Mouse (Mus musculus) testis, adult 2 months (tissue): ENCODE measurements around the gene Dnmbp. TPM values are rescaled to one million over a fixed set of nuclear protein-coding genes. Genes with fewer than 3 reads are reported as not detected.

ENCODE experiments used
- H3K27ac ChIP-seq: fragments of 200-500 bp; 2 replicates; pipeline ENCODE4 v1.5.1; 2012; ENCODE audit warnings: low read depth, low read length; ENCODE audit not compliant: control insufficient read depth, insufficient read depth
- H3K27me3 ChIP-seq: fragments of 200-500 bp; 2 replicates; pipeline ENCODE4 v1.6.1; 2012; ENCODE audit warnings: mild to moderate bottlenecking, low read length, moderate library complexity; ENCODE audit not compliant: control insufficient read depth, insufficient read depth
- H3K36me3 ChIP-seq: fragments of 200-500 bp; 2 replicates; pipeline ENCODE4 v1.6.1; 2012; ENCODE audit warnings: mild to moderate bottlenecking, low read length; ENCODE audit not compliant: control insufficient read depth, insufficient read depth
- H3K4me1 ChIP-seq: fragments of 200-500 bp; 2 replicates; pipeline ENCODE4 v1.6.1; 2012; ENCODE audit warnings: low read length; ENCODE audit not compliant: control insufficient read depth, insufficient read depth
- H3K4me3 ChIP-seq: fragments of 200-500 bp; 2 replicates; pipeline ENCODE4 v1.5.1; 2012; ENCODE audit warnings: low read depth, mild to moderate bottlenecking, low read length, moderate library complexity, mixed read lengths; ENCODE audit not compliant: control insufficient read depth
- CTCF ChIP-seq: fragments of 200-500 bp; IDR thresholded peaks from 2 replicates; pipeline ENCODE4 v1.5.1; 2012; ENCODE audit warnings: low read depth, mild to moderate bottlenecking, inconsistent platforms, low read length, moderate library complexity; ENCODE audit not compliant: control insufficient read depth, insufficient read depth, insufficient replicate concordance
- POLR2A ChIP-seq: fragments of 200-500 bp; IDR thresholded peaks from 2 replicates; pipeline ENCODE4 v1.6.1; 2012; ENCODE audit warnings: low read depth, mild to moderate bottlenecking, inconsistent platforms, low read length, moderate library complexity; ENCODE audit not compliant: control insufficient read depth
- polyA plus RNA-seq: library from polyadenylated mRNA; depleted of rRNA; stranded (reverse); fragments of >200 nt; gene quantifications from 2 replicates; pipeline ENCODE4 v1.2.3, GENCODE M21; 2012

Gene Dnmbp
- polyA plus RNA-seq, 1 experiment, result 10.7 TPM

GRCm38 (mm10) chr19:43917763-43918162 lies 22.2 kb downstream of the Dnmbp start:
- Histone ChIP-seq H3K4me3 (no peak overlapping the region), H3K27ac (no peak overlapping the region), H3K4me1 (peaks cover 16% of the 10 kb centered on the region), H3K27me3 (no peaks in the 10 kb centered on the region), H3K36me3 (no peaks in the 10 kb centered on the region)
- TF ChIP-seq CTCF (no peak), POLR2A (no peak)

- no peak for TF ChIP-seq POLR2A
- TF ChIP-seq CTCF, result no peak
- H3K27me3 ChIP-seq, result no peaks in the 10 kb centered on the region
- no peak overlapping the region for H3K4me3 ChIP-seq
- H3K27ac ChIP-seq, result no peak overlapping the region
- H3K36me3 ChIP-seq, result no peaks in the 10 kb centered on the region
- H3K4me1 ChIP-seq, result peaks cover 14% of the 10 kb centered on the region
Observed at GRCm38 (mm10) chr19:43917406-43917691, 22.6 kb downstream of the Dnmbp start.

- H3K27me3 ChIP-seq, result no peaks in the 10 kb centered on the region
- no peak overlapping the region for H3K4me3 ChIP-seq
- H3K4me1 ChIP-seq, result peaks cover 14% of the 10 kb centered on the region
- no peak for TF ChIP-seq CTCF
- no peak for TF ChIP-seq POLR2A
- H3K36me3 ChIP-seq, result no peaks in the 10 kb centered on the region
- no peak overlapping the region for H3K27ac ChIP-seq
Observed at GRCm38 (mm10) chr19:43916586-43917405, 23.2 kb downstream of the Dnmbp start.

GRCm38 (mm10) chr19:43915431-43915830 lies 24.6 kb downstream of the Dnmbp start:
- Histone ChIP-seq H3K27ac (no peak overlapping the region), H3K4me1 (peaks cover 8% of the 10 kb centered on the region), H3K36me3 (no peaks in the 10 kb centered on the region), H3K27me3 (no peaks in the 10 kb centered on the region), H3K4me3 (no peak overlapping the region)
- TF ChIP-seq CTCF, result no peak
- no peak for TF ChIP-seq POLR2A

GRCm38 (mm10) chr19:43914986-43915385 lies 25.0 kb downstream of the Dnmbp start:
- Histone ChIP-seq H3K4me1 (peaks cover 6% of the 10 kb centered on the region), H3K27ac (no peak overlapping the region; the same call in 1 of the 2 replicates), H3K4me3 (no peak overlapping the region), H3K27me3 (no peaks in the 10 kb centered on the region), H3K36me3 (no peaks in the 10 kb centered on the region)
- TF ChIP-seq POLR2A, result no peak
- no peak for TF ChIP-seq CTCF

- no peak overlapping the region for H3K4me3 ChIP-seq
- no peaks in the 10 kb centered on the region for H3K36me3 ChIP-seq
- no peaks in the 10 kb centered on the region; the same call in 1 of the 2 replicates for H3K4me1 ChIP-seq
- no peak overlapping the region for H3K27ac ChIP-seq
- no peak for TF ChIP-seq CTCF
- no peak for TF ChIP-seq POLR2A
- H3K27me3 ChIP-seq, result no peaks in the 10 kb centered on the region
Observed at GRCm38 (mm10) chr19:43912775-43913486, 27.1 kb downstream of the Dnmbp start.

- Histone ChIP-seq H3K4me3 (no peak overlapping the region), H3K27ac (no peak overlapping the region), H3K4me1 (no peaks in the 10 kb centered on the region), H3K36me3 (no peaks in the 10 kb centered on the region), H3K27me3 (no peaks in the 10 kb centered on the region)
- TF ChIP-seq CTCF (no peak), POLR2A (no peak)
Observed at GRCm38 (mm10) chr19:43906492-43906891, 33.5 kb downstream of the Dnmbp start.
